Mouse (Mus musculus): ENCODE results near the gene Kng2.

- TF ChIP-seq POLR2A (IDR thresholded peaks at IDR 0.05; ENCODE audit: borderline replicate concordance, low read depth, low read length) (no peak), CTCF (IDR thresholded peaks at IDR 0.05; ENCODE audit: low read depth, low read length) (no peak)
These were observed 61.8 kb downstream of the Kng2 start for GRCm38 (mm10) chr16:22967383-22968030.

All from bone marrow macrophage, adult 2 months (primary cell).